Mouse (Mus musculus) hindbrain, postnatal 0 days (tissue): ENCODE measurements around the gene Lsm12. TPM values are rescaled to one million over a fixed set of nuclear protein-coding genes. Genes with fewer than 3 reads are reported as not detected.
A peak's percentile ranks its signal among the peaks of the same experiment; 100 is the strongest.
"Not testable (repeated sequence)": the region's sequence is repeated elsewhere in the genome, so short reads cannot be mapped to it uniquely, and the experiment has no call there.

Experiments
- ATAC-seq: fragments of 200-750 bp; cut with Nextera tagmentation; 2 replicates; pipeline ENCODE4 v1.8.0; 2017; ENCODE audit warnings: mild to moderate bottlenecking, moderate TSS enrichment, moderate library complexity
- DNase-seq: peaks from one replicate; pipeline ENCODE4 v3.0.0-alpha.2; 2015; ENCODE audit warnings: low spot score
- H3K27ac ChIP-seq: fragments of 300-500 bp; sonication (generic); 2 replicates; pipeline ENCODE4 v1.5.1; 2014; ENCODE audit warnings: mild to moderate bottlenecking
- H3K27me3 ChIP-seq: fragments of 300-500 bp; sonication (generic); 2 replicates; pipeline ENCODE4 v1.6.1; 2014; ENCODE audit warnings: low read length, mixed read lengths; ENCODE audit not compliant: insufficient read depth
- H3K36me3 ChIP-seq: fragments of 300-500 bp; sonication (generic); 2 replicates; pipeline ENCODE4 v1.6.1; 2014; ENCODE audit warnings: low read length, mixed read lengths; ENCODE audit not compliant: insufficient read depth
- H3K4me1 ChIP-seq: fragments of 300-500 bp; sonication (generic); 2 replicates; pipeline ENCODE4 v1.6.1; 2014; ENCODE audit warnings: antibody characterized with exemption, low read length, mixed read lengths; ENCODE audit not compliant: insufficient read depth
- H3K4me2 ChIP-seq: fragments of 300-500 bp; sonication (generic); 2 replicates; pipeline ENCODE4 v1.6.1; 2014; ENCODE audit warnings: low read depth, mild to moderate bottlenecking, low read length, moderate library complexity, mixed read lengths
- H3K4me3 ChIP-seq: fragments of 300-500 bp; sonication (generic); 2 replicates; pipeline ENCODE4 v1.5.1; 2014; ENCODE audit warnings: low read length
- H3K9ac ChIP-seq: fragments of 300-500 bp; sonication (generic); replicated peaks from 2 replicates; pipeline ENCODE4 v1.6.1; 2014; ENCODE audit warnings: mild to moderate bottlenecking, low read length, moderate library complexity, mixed read lengths
- H3K9me3 ChIP-seq: fragments of 300-500 bp; sonication (generic); 2 replicates; pipeline ENCODE4 v1.6.1; 2016; ENCODE audit warnings: low read length, mixed read lengths
- CTCF ChIP-seq: IDR thresholded peaks from 2 replicates; pipeline ENCODE4 v1.5.1; 2016; ENCODE audit warnings: antibody characterized with exemption, control low read depth, low read depth
- WGBS: fragments of 180-500 bp; shearing (Covaris S2); extraction: QIAGEN DNeasy Blood & Tissue Kit; methylation state at CpG from one replicate; pipeline ENCODE4 v1.1.7; 2014; 5-methylcytosine and 5-hydroxymethylcytosine counted together
- polyA plus RNA-seq: library from polyadenylated mRNA; unstranded; fragments of >200 nt; fragmentation: Nextera tagmentation; extraction: Ambion mirVana; gene quantifications from 2 replicates; pipeline ENCODE4 v1.2.1, GENCODE M21; 2015
- total RNA-seq: library from RNA; depleted of rRNA; stranded (reverse); fragments of >200 nt; gene quantifications from 2 replicates; pipeline ENCODE4 v1.2.3, GENCODE M21; 2014

The Lsm12 gene
- total and polyA plus RNA-seq, 2 experiments from 2014 or later, result 65.7 to 153 TPM

- peaks cover 59% of the 10 kb centered on the region for H3K36me3 ChIP-seq
- ATAC-seq, result peak; percentile 61
- 72% methylated on average over 6 of the region's 6 CpGs for WGBS
Observed at GRCm38 (mm10) chr11:102165971-102166722, 18.9 kb downstream of the Lsm12 start.

GRCm38 (mm10) chr11:102159781-102160180, 25.3 kb downstream of the Lsm12 start:
- H3K4me2 ChIP-seq, result no peak overlapping the region
- H3K9me3 ChIP-seq, result no peaks in the 10 kb centered on the region
- DNase-seq (no peak), ATAC-seq (no peak)
- H3K27me3 ChIP-seq, result no peaks in the 10 kb centered on the region
- peaks cover 23% of the 10 kb centered on the region for H3K36me3 ChIP-seq
- H3K27ac ChIP-seq, result no peak overlapping the region
- TF ChIP-seq CTCF, result no peak
- H3K4me1 ChIP-seq, result peaks cover 7% of the 10 kb centered on the region
- H3K9ac ChIP-seq, result no peak overlapping the region
- no peak overlapping the region for H3K4me3 ChIP-seq
- WGBS, result 59% methylated on average over 5 of the region's 5 CpGs

More at GRCm38 (mm10) chr11:102165971-102166722, 18.9 kb downstream of the Lsm12 start:
- Histone ChIP-seq H3K4me1 (no peaks in the 10 kb centered on the region), H3K9ac (no peak overlapping the region), H3K27ac (no peak overlapping the region), H3K4me3 (no peak overlapping the region), H3K27me3 (no peaks in the 10 kb centered on the region), H3K4me2 (no peak overlapping the region), H3K9me3 (no peaks in the 10 kb centered on the region)
- peak; percentile 57 for DNase-seq
- no peak for TF ChIP-seq CTCF

GRCm38 (mm10) chr11:102158024-102158423, 27.1 kb downstream of the Lsm12 start:
- 71% methylated on average over 2 of the region's 2 CpGs for WGBS
- not testable (repeated sequence) for H3K4me2 ChIP-seq

GRCm38 (mm10) chr11:102156786-102157089, 28.4 kb downstream of the Lsm12 start:
- Histone ChIP-seq H3K9ac (no peak overlapping the region), H3K4me3 (no peak overlapping the region), H3K36me3 (0 out of 2 replicates have a peak, but pooled peaks cover 3% of the 10 kb centered on the region), H3K27me3 (no peaks in the 10 kb centered on the region), H3K9me3 (no peaks in the 10 kb centered on the region), H3K4me1 (peaks cover 7% of the 10 kb centered on the region), H3K4me2 (peak overlapping the region; percentile 97; the same call in 1 of the 2 replicates), H3K27ac (no peak overlapping the region)
- no peak for DNase-seq
- whole genome bisulfite sequencing, result 7% methylated on average over 1 of the region's 1 CpGs
- no peak; the same call in 1 of the 2 replicates for ATAC-seq
- TF ChIP-seq CTCF, result no peak

More at GRCm38 (mm10) chr11:102158024-102158423, 27.1 kb downstream of the Lsm12 start:
- not testable (repeated sequence) for H3K27me3 ChIP-seq, H3K27ac ChIP-seq, DNase-seq, H3K9ac ChIP-seq, H3K9me3 ChIP-seq, H3K4me1 ChIP-seq, H3K4me3 ChIP-seq, ATAC-seq, H3K36me3 ChIP-seq

- TF ChIP-seq CTCF, result peak; percentile 54
- Histone ChIP-seq H3K36me3 (no peaks in the 10 kb centered on the region), H3K27me3 (no peaks in the 10 kb centered on the region), H3K9ac (peak within 1 kb of the TSS; percentile 67), H3K27ac (peak within 1 kb of the TSS; percentile 74), H3K4me2 (peak within 1 kb of the TSS; percentile 97), H3K4me1 (peaks cover 7% of the 10 kb centered on the region), H3K9me3 (no peaks in the 10 kb centered on the region), H3K4me3 (peak within 1 kb of the TSS; percentile 81)
- under 1% methylated on average over 37 of the region's 37 CpGs for WGBS
- ATAC-seq (peak; percentile 92), DNase-seq (peak; percentile 96)
Observed at GRCm38 (mm10) chr11:102156039-102156785, 28.9 kb downstream of the Lsm12 start, which contains the start of gene Tmem101. TSS of gene Tmem101 (minus strand) at chr11:102156404.

GRCm38 (mm10) chr11:102147213-102147989, 37.7 kb downstream of the Lsm12 start:
- no peak overlapping the region for H3K9ac ChIP-seq
- H3K4me3 ChIP-seq, result no peak overlapping the region
- H3K27me3 ChIP-seq, result peaks cover 51% of the 10 kb centered on the region
- no peaks in the 10 kb centered on the region for H3K36me3 ChIP-seq
- H3K9me3 ChIP-seq, result no peaks in the 10 kb centered on the region
- whole genome bisulfite sequencing, result 17% methylated on average over 34 of the region's 34 CpGs
- no peak for ATAC-seq
- no peaks in the 10 kb centered on the region for H3K4me1 ChIP-seq
- DNase-seq, result no peak
- H3K27ac ChIP-seq, result no peak overlapping the region
- no peak overlapping the region for H3K4me2 ChIP-seq
- peak; percentile 31 for TF ChIP-seq CTCF
